8 mouse cellular contexts compared by ENCODE assay signal in genomic region chr3:63294791-63295190, GRCm38 (mm10). TPM values are rescaled to one million over a fixed set of nuclear protein-coding genes. Genes with fewer than 3 reads are reported as not detected.
A peak's percentile ranks its signal among the peaks of the same experiment; 100 is the strongest.
DNase-seq lines count a peak whose midpoint lies in the region; ATAC-seq and TF ChIP-seq lines count a peak whose summit lies in the region.

No protein-coding gene starts in this region.

- in situ Hi-C loops in ES-E14 (cut with MboI; ENCODE audit: low sequenced_read_pairs in 2 of 2, unreplicated experiment in 2 of 2) = no loop called here

- H3K36me3 ChIP-seq in heart, embryonic 12.5 days = no peaks in the 10 kb centered on the region
- H3K36me3 ChIP-seq in ES-E14 (ENCODE audit: control insufficient read depth, insufficient read depth, low read length, poor library complexity, severe bottlenecking) = no peaks in the 10 kb centered on the region
- H3K36me3 ChIP-seq in forebrain, embryonic 16.5 days (ENCODE audit: control insufficient read depth, insufficient read depth) = no peaks in the 10 kb centered on the region
- no peaks in the 10 kb centered on the region for H3K36me3 ChIP-seq in liver, embryonic 16.5 days (ENCODE audit: control insufficient read depth, insufficient read depth)

- H3K27ac ChIP-seq in heart, embryonic 12.5 days (ENCODE audit: poor library complexity, severe bottlenecking) = no peak overlapping the region; the same call in 1 of the 2 replicates
- H3K27ac ChIP-seq in ES-E14 (ENCODE audit: insufficient read depth, low read depth, low read length, poor library complexity, severe bottlenecking) = peak overlapping the region; percentile 71; the same call in 1 of the 2 replicates
- H3K27ac ChIP-seq in forebrain, embryonic 16.5 days (ENCODE audit: low read length) = no peak overlapping the region
- H3K27ac ChIP-seq in liver, embryonic 16.5 days (ENCODE audit: low read length) = no peak overlapping the region

- no peak for ATAC-seq in heart, embryonic 12.5 days (ENCODE audit: insufficient number of reproducible peaks, low FRiP score)
- ATAC-seq in forebrain, embryonic 16.5 days = no peak
- no peak for ATAC-seq in liver, embryonic 16.5 days (ENCODE audit: low read depth)

- H3K4me2 ChIP-seq in heart, embryonic 12.5 days = peak overlapping the region; percentile 95
- peak overlapping the region; percentile 100 for H3K4me2 ChIP-seq in forebrain, embryonic 16.5 days (ENCODE audit: low read length)
- peak overlapping the region; percentile 53; the same call in 1 of the 2 replicates for H3K4me2 ChIP-seq in liver, embryonic 16.5 days (ENCODE audit: low read depth, low read length)

- 43% methylated on average over 4 of the region's 4 CpGs for WGBS in heart, embryonic 12.5 days
- WGBS in forebrain, embryonic 16.5 days = 38% methylated on average over 4 of the region's 4 CpGs
- WGBS in liver, embryonic 16.5 days (ENCODE audit: insufficient replicate concordance) = 32% methylated on average over 4 of the region's 4 CpGs

- no peaks in the 10 kb centered on the region for H3K9me3 ChIP-seq in heart, embryonic 12.5 days (replicated peaks)
- no peaks in the 10 kb centered on the region for H3K9me3 ChIP-seq in ES-E14 (ENCODE audit: control insufficient read depth, insufficient read depth, low read depth, low read length)
- H3K9me3 ChIP-seq in forebrain, embryonic 16.5 days (ENCODE audit: control insufficient read depth, low read length) = no peaks in the 10 kb centered on the region
- H3K9me3 ChIP-seq in liver, embryonic 16.5 days (replicated peaks; ENCODE audit: control insufficient read depth, low read length) = no peaks in the 10 kb centered on the region

- H3K27me3 ChIP-seq in heart, embryonic 12.5 days (replicated peaks) = no peaks in the 10 kb centered on the region
- no peaks in the 10 kb centered on the region for H3K27me3 ChIP-seq in forebrain, embryonic 16.5 days (replicated peaks; ENCODE audit: control insufficient read depth, insufficient read depth, low read length)
- H3K27me3 ChIP-seq in liver, embryonic 16.5 days (ENCODE audit: control insufficient read depth, insufficient read depth, low read depth, low read length) = peaks cover 16% of the 10 kb centered on the region

- 0 out of 2 replicates have a peak, but pooled peaks cover 7% of the 10 kb centered on the region for H3K4me1 ChIP-seq in heart, embryonic 12.5 days (replicated peaks)
- peaks cover 4 to 11% of the 10 kb centered on the region in 2 experiments; a peak in 1 of 4 replicates for H3K4me1 ChIP-seq in ES-E14 (ENCODE audit: control insufficient read depth in 2 of 2, insufficient read depth in 2 of 2, low read length in 2 of 2, poor library complexity in 1 of 2)
- H3K4me1 ChIP-seq in forebrain, embryonic 16.5 days (replicated peaks; ENCODE audit: control insufficient read depth, insufficient read depth, low read length) = peaks cover 9% of the 10 kb centered on the region; the same call in 1 of the 2 replicates
- H3K4me1 ChIP-seq in liver, embryonic 16.5 days (ENCODE audit: control insufficient read depth, low read depth, low read length) = no peaks in the 10 kb centered on the region

- H3K9ac ChIP-seq in heart, embryonic 12.5 days = no peak overlapping the region; the same call in 1 of the 2 replicates
- H3K9ac ChIP-seq in ES-E14 (ENCODE audit: insufficient read depth, low read depth, low read length, poor library complexity, severe bottlenecking) = no peak overlapping the region
- H3K9ac ChIP-seq in forebrain, embryonic 16.5 days (replicated peaks; ENCODE audit: low read depth, low read length) = no peak overlapping the region; the same call in 1 of the 2 replicates
- H3K9ac ChIP-seq in liver, embryonic 16.5 days (ENCODE audit: low read depth, low read length) = no peak overlapping the region

- H3K4me3 ChIP-seq in heart, embryonic 12.5 days = peak overlapping the region; percentile 65
- H3K4me3 ChIP-seq in ES-E14 (ENCODE audit: insufficient read depth in 1 of 2, low read depth in 1 of 2, low read length in 2 of 2, poor library complexity in 1 of 2, severe bottlenecking in 1 of 2) = peak overlapping the region; percentile 84 to 87
- peak overlapping the region; percentile 78 for H3K4me3 ChIP-seq in forebrain, embryonic 16.5 days (replicated peaks; ENCODE audit: low read length)
- H3K4me3 ChIP-seq in liver, embryonic 16.5 days (ENCODE audit: low read depth, low read length) = no peak overlapping the region

- intact Hi-C loops in heart, postnatal 14 days (cut with DNase I) = loop anchor here (10.0 kb wide), 1 partner anchor 120 kb away; no protein-coding TSS in a partner anchor

- DNase-seq in heart, postnatal 14 days = no peak
- peak; percentile 40 for DNase-seq in ES-E14 (ENCODE audit: low read depth, low spot score)
- DNase-seq in B cell, adult 2 months = no peak
- no peak for DNase-seq in testis, postnatal 10 days (ENCODE audit: low spot score)
- DNase-seq in natural killer cell, adult 2 months (ENCODE audit: low spot score in 2 of 2) = no peak

TF ChIP-seq in ES-E14, 5 proteins besides CTCF, POLR2A, EP300 and RAD21:
- TF ChIP-seq ZC3H11A (IDR thresholded peaks at IDR 0.05; ENCODE audit: borderline replicate concordance, low read depth, low read length) (no peak), HCFC1 (IDR thresholded peaks at IDR 0.05; ENCODE audit: borderline replicate concordance, insufficient read depth, low read length) (no peak), MAFK (IDR thresholded peaks at IDR 0.05; ENCODE audit: insufficient read depth, low read depth, low read length) (no peak), CHD2 (IDR thresholded peaks at IDR 0.05; ENCODE audit: low read depth, low read length) (no peak)

RNA-seq across cellular contexts. Expression of gene Mme, which starts 53.5 kb away (rescaled TPM):
- polyA plus RNA-seq in heart, embryonic 12.5 days (2016; fragmentation: Nextera tagmentation; extraction: Ambion mirVana) = 11.4 and 11.5 TPM in 2 replicates
- total RNA-seq in heart, postnatal 14 days (2021) = 10 to 100 TPM; 10.2 to 11.9 TPM
- total RNA-seq in ES-E14 (2012; rRNA removed) = 37.5 and 73.3 TPM in 2 replicates
- polyA plus RNA-seq in forebrain, embryonic 16.5 days (2015; fragmentation: Nextera tagmentation; extraction: Ambion mirVana) = 3.5 and 4.2 TPM in 2 replicates
- polyA plus RNA-seq in liver, embryonic 16.5 days (2015; fragmentation: Nextera tagmentation; extraction: Ambion mirVana) = 0.02 and 0.55 TPM in 2 replicates
